Mouse (Mus musculus) G1E (cell line): ENCODE results near the gene Mrps16. TPM values are rescaled to one million over a fixed set of nuclear protein-coding genes. Genes with fewer than 3 reads are reported as not detected.

Source experiments
- ATAC-seq: 2 replicates; pipeline ENCODE4 v1.8.0; 2016; ENCODE audit warnings: mild to moderate bottlenecking; ENCODE audit not compliant: insufficient number of reproducible peaks, poor library complexity, low FRiP score, severe bottlenecking; ENCODE audit errors: extremely low read depth
- DNase-seq: peaks from one replicate; pipeline ENCODE4 v3.0.0; 2012; ENCODE audit warnings: low spot score
- H3K27me3 ChIP-seq: 2 replicates; pipeline ENCODE4 v1.6.1; 2012; ENCODE audit warnings: mild to moderate bottlenecking, low read length, inconsistent platforms; ENCODE audit not compliant: insufficient read depth
- H3K36me3 ChIP-seq: replicated peaks from 2 replicates; pipeline ENCODE3; 2012; ENCODE audit warnings: mild to moderate bottlenecking, inconsistent platforms
- H3K4me1 ChIP-seq: 2 replicates; pipeline ENCODE4 v1.6.1; 2012; ENCODE audit warnings: low read depth, low read length, inconsistent platforms, mixed read lengths; ENCODE audit not compliant: insufficient read depth
- H3K4me3 ChIP-seq: 2 replicates; pipeline ENCODE4 v1.5.1; 2012; ENCODE audit warnings: low read depth, mild to moderate bottlenecking, inconsistent platforms, low read length, moderate library complexity, mixed read lengths
- H3K9me3 ChIP-seq: replicated peaks from 2 replicates; pipeline ENCODE4 v1.6.1; 2012; ENCODE audit warnings: inconsistent platforms
- CTCF ChIP-seq: IDR thresholded peaks from 2 replicates; pipeline ENCODE4 v1.5.1; 2012; ENCODE audit warnings: low read depth, low read length, inconsistent platforms, mixed read lengths
- GATA1 ChIP-seq: IDR thresholded peaks from 2 replicates; pipeline ENCODE4 v1.6.1; 2012; ENCODE audit warnings: borderline replicate concordance, low read length, inconsistent platforms, mixed read lengths
- GATA2 ChIP-seq: IDR thresholded peaks from 2 replicates; pipeline ENCODE4 v1.6.1; 2012; ENCODE audit warnings: low read depth, low read length, inconsistent platforms, borderline replicate concordance
- POLR2AphosphoS5 ChIP-seq: IDR thresholded peaks from 2 replicates; pipeline ENCODE4 v1.6.1; 2012; ENCODE audit warnings: low read depth, low read length, inconsistent platforms; ENCODE audit not compliant: insufficient replicate concordance
- TAL1 ChIP-seq: conservative IDR thresholded peaks from 2 replicates; pipeline ENCODE4 v1.6.1; 2012; ENCODE audit warnings: low read depth, low read length, inconsistent platforms, mixed read lengths
- polyA plus RNA-seq: library from polyadenylated mRNA; stranded (reverse); fragments of >175 nt; gene quantifications from 2 replicates; pipeline ENCODE4 v1.2.3, GENCODE M21; 2012
- total RNA-seq, 2 experiments: library from RNA; stranded (forward) in 1 of 2; stranded (reverse) in 1 of 2; fragments of 200-1000 nt in 1 of 2; fragments of >200 nt in 1 of 2; fragmentation: Nextera tagmentation in 1 of 2; gene quantifications; 2 replicates each; pipeline ENCODE4 v1.2.3; 2014 to 2017

Gene Mrps16
- total and polyA plus RNA-seq, 3 experiments = 23.9 to 73.6 (median 28.6) TPM

GRCm38 (mm10) chr14:20423046-20423445 lies 29.6 kb upstream of the Mrps16 start:
- TF ChIP-seq TAL1 (no peak), POLR2AphosphoS5 (no peak), GATA2 (no peak), GATA1 (no peak), CTCF (no peak)
- H3K4me1 ChIP-seq = no peaks in the 10 kb centered on the region
- DNase-seq = no peak

GRCm38 (mm10) chr14:20422257-20422656 lies 28.8 kb upstream of the Mrps16 start:
- TF ChIP-seq CTCF (no peak), TAL1 (no peak), POLR2AphosphoS5 (no peak), GATA2 (no peak), GATA1 (no peak)
- no peaks in the 10 kb centered on the region for H3K36me3 ChIP-seq
- H3K4me1 ChIP-seq = no peaks in the 10 kb centered on the region
- no peak for DNase-seq
- H3K27me3 ChIP-seq = 0 out of 2 replicates have a peak, but pooled peaks cover 9% of the 10 kb centered on the region
- ATAC-seq = no peak
- H3K9me3 ChIP-seq = no peaks in the 10 kb centered on the region
- no peak overlapping the region for H3K4me3 ChIP-seq

More at GRCm38 (mm10) chr14:20423046-20423445, 29.6 kb upstream of the Mrps16 start:
- Histone ChIP-seq H3K36me3 (no peaks in the 10 kb centered on the region), H3K9me3 (no peaks in the 10 kb centered on the region), H3K27me3 (0 out of 2 replicates have a peak, but pooled peaks cover 9% of the 10 kb centered on the region), H3K4me3 (no peak overlapping the region)
- no peak for ATAC-seq

GRCm38 (mm10) chr14:20400071-20400470 lies 6.6 kb upstream of the Mrps16 start:
- TF ChIP-seq POLR2AphosphoS5 = no peak
- TF ChIP-seq CTCF = peak; percentile 31; the same call in 1 of the 2 replicates
- peaks cover 4% of the 10 kb centered on the region; the same call in 1 of the 2 replicates for H3K4me1 ChIP-seq
- H3K4me3 ChIP-seq = no peak overlapping the region
- H3K27me3 ChIP-seq = peaks cover 4% of the 10 kb centered on the region; the same call in 1 of the 2 replicates
- peak; percentile 28 for DNase-seq
- no peak; the same call in 1 of the 2 replicates for ATAC-seq
- no peaks in the 10 kb centered on the region for H3K9me3 ChIP-seq
- H3K36me3 ChIP-seq = no peaks in the 10 kb centered on the region

- peak; percentile 29 for DNase-seq
- no peak overlapping the region for H3K4me3 ChIP-seq
- no peak for TF ChIP-seq GATA2
- no peak for TF ChIP-seq GATA1
- no peak for TF ChIP-seq CTCF
- no peak for TF ChIP-seq TAL1
- TF ChIP-seq POLR2AphosphoS5 = no peak
- no peaks in the 10 kb centered on the region for H3K36me3 ChIP-seq
- ATAC-seq = no peak
- H3K27me3 ChIP-seq = peaks cover 4% of the 10 kb centered on the region; the same call in 1 of the 2 replicates
- peaks cover 14% of the 10 kb centered on the region for H3K4me1 ChIP-seq
- H3K9me3 ChIP-seq = no peaks in the 10 kb centered on the region
Measured at GRCm38 (mm10) chr14:20398864-20399263, 5.4 kb upstream of the Mrps16 start.

GRCm38 (mm10) chr14:20397220-20397619 lies 3.8 kb upstream of the Mrps16 start:
- peaks cover 16% of the 10 kb centered on the region for H3K4me1 ChIP-seq
- ATAC-seq = no peak
- no peak overlapping the region for H3K4me3 ChIP-seq
- peaks cover under 1% of the 10 kb centered on the region for H3K36me3 ChIP-seq
- no peaks in the 10 kb centered on the region for H3K9me3 ChIP-seq
- no peak for TF ChIP-seq GATA2
- TF ChIP-seq POLR2AphosphoS5 = no peak
- no peak for TF ChIP-seq CTCF
- TF ChIP-seq GATA1 = no peak
- TF ChIP-seq TAL1 = no peak
- H3K27me3 ChIP-seq = no peaks in the 10 kb centered on the region
- DNase-seq = no peak

GRCm38 (mm10) chr14:20392326-20392725 lies 1.1 kb downstream of the Mrps16 start:
- no peak for ATAC-seq
- no peak for TF ChIP-seq POLR2AphosphoS5
- no peak for TF ChIP-seq TAL1
- TF ChIP-seq GATA1 = no peak
- TF ChIP-seq GATA2 = no peak
- no peak for TF ChIP-seq CTCF
- Histone ChIP-seq H3K9me3 (no peaks in the 10 kb centered on the region), H3K4me1 (peaks cover 41% of the 10 kb centered on the region), H3K27me3 (no peaks in the 10 kb centered on the region), H3K4me3 (peak overlapping the region; percentile 54), H3K36me3 (peaks cover 36% of the 10 kb centered on the region)
- peak; percentile 23 for DNase-seq

GRCm38 (mm10) chr14:20389446-20390079 lies 3.9 kb downstream of the Mrps16 start:
- Histone ChIP-seq H3K4me3 (peak overlapping the region; percentile 93; the same call in 1 of the 2 replicates), H3K27me3 (no peaks in the 10 kb centered on the region), H3K36me3 (peaks cover 61% of the 10 kb centered on the region), H3K4me1 (peaks cover 56% of the 10 kb centered on the region), H3K9me3 (no peaks in the 10 kb centered on the region)
- no peak for ATAC-seq
- no peak for DNase-seq
- no peak for TF ChIP-seq TAL1
- TF ChIP-seq GATA1 = no peak
- no peak for TF ChIP-seq GATA2
- TF ChIP-seq CTCF = no peak
- TF ChIP-seq POLR2AphosphoS5 = no peak
